Mouse (Mus musculus) layer of hippocampus, postnatal 10 days (tissue): ENCODE results near the gene Sdc4. TPM values are rescaled to one million over a fixed set of nuclear protein-coding genes. Genes with fewer than 3 reads are reported as not detected.
A peak's percentile ranks its signal among the peaks of the same experiment; 100 is the strongest.

ENCODE experiments used
- DNase-seq, 2 experiments: peaks; one replicate each; pipeline ENCODE4 v3.0.0; 2021; ENCODE audit warnings: low spot score in 2 of 2
- total RNA-seq, 2 experiments: library from RNA; stranded (reverse); gene quantifications; 2 replicates each; pipeline ENCODE4 v1.2.3; 2021

Gene Sdc4
- total RNA-seq, 2 experiments from 2014 or later: 74.2 to 83.4 TPM

- peak in 1 of 2 experiments; percentile 32 for DNase-seq
Measured at GRCm38 (mm10) chr2:164404082-164404990, 39.4 kb downstream of the Sdc4 start.

- peak in 1 of 2 experiments; percentile 56 for DNase-seq
Measured at GRCm38 (mm10) chr2:164403396-164404081, 40.1 kb downstream of the Sdc4 start.

GRCm38 (mm10) chr2:164402906-164403305 lies 40.8 kb downstream of the Sdc4 start, which contains the start of gene Rbpjl:
TSS of gene Rbpjl (plus strand) at chr2:164403141.
- peak; percentile 75 to 76 for DNase-seq

- DNase-seq: no peak
Measured at GRCm38 (mm10) chr2:164396911-164397310, 46.8 kb downstream of the Sdc4 start.

GRCm38 (mm10) chr2:164396076-164396475 lies 47.6 kb downstream of the Sdc4 start:
- DNase-seq: no peak

- no peak for DNase-seq
Measured at GRCm38 (mm10) chr2:164393126-164393525, 50.6 kb downstream of the Sdc4 start.

GRCm38 (mm10) chr2:164389499-164389898 lies 54.2 kb downstream of the Sdc4 start:
- DNase-seq: peak; percentile 94

- peak; percentile 53 to 65 for DNase-seq
Measured at GRCm38 (mm10) chr2:164389020-164389419, 54.7 kb downstream of the Sdc4 start, which contains the start of gene Slpi. TSS of gene Slpi (minus strand) at chr2:164389095.

GRCm38 (mm10) chr2:164386953-164387352 lies 56.7 kb downstream of the Sdc4 start:
- DNase-seq: peak; percentile 71

- DNase-seq: peak; percentile 57 to 71
Measured at GRCm38 (mm10) chr2:164385927-164386763, 57.5 kb downstream of the Sdc4 start.

GRCm38 (mm10) chr2:164383656-164384399 lies 59.9 kb downstream of the Sdc4 start:
- DNase-seq: no peak

GRCm38 (mm10) chr2:164382971-164383370 lies 60.7 kb downstream of the Sdc4 start:
- DNase-seq: no peak

- DNase-seq: no peak
Measured at GRCm38 (mm10) chr2:164381726-164382125, 62.0 kb downstream of the Sdc4 start.

GRCm38 (mm10) chr2:164377478-164378426 lies 65.9 kb downstream of the Sdc4 start:
- no peak for DNase-seq

Other genes with a start within 250 kb of the Sdc4 start
- not detected for gene Wfdc15a, start 243.8 kb downstream of the Sdc4 start, total RNA-seq
- gene Wfdc15b, start 222.2 kb downstream of the Sdc4 start, total RNA-seq: not detected
- not detected for gene Svs2, start 205.4 kb downstream of the Sdc4 start, total RNA-seq
- gene Svs3b, start 187.2 kb downstream of the Sdc4 start, total RNA-seq: not detected
- gene Svs4, start 165.4 kb downstream of the Sdc4 start, total RNA-seq: not detected
- not detected for gene Svs3a, start 154.6 kb downstream of the Sdc4 start, total RNA-seq
- gene Svs6, start 127.1 kb downstream of the Sdc4 start, total RNA-seq: not detected
- not detected for gene Svs5, start 111.1 kb downstream of the Sdc4 start, total RNA-seq
- gene Slpi, start 54.8 kb downstream of the Sdc4 start, total RNA-seq: 1 to 10 TPM; 1.0 to 1.4 TPM
- under 1 TPM; 0.38 to 0.48 TPM for gene Rbpjl, start 40.7 kb downstream of the Sdc4 start, total RNA-seq
- gene Matn4, start 38.7 kb downstream of the Sdc4 start, total RNA-seq: 10 to 100 TPM; 20.4 to 25.9 TPM
- gene Sys1, start 13.1 kb upstream of the Sdc4 start, total RNA-seq: 10 to 100 TPM; 43.9 to 45.8 TPM
- gene Gm20458, start 17.1 kb upstream of the Sdc4 start, total RNA-seq: 10 to 100 TPM in 1 of 2 experiments, 1 to 10 TPM in 1; 4.1 to 17.9 TPM
- gene Trp53tg5, start 29.8 kb upstream of the Sdc4 start, total RNA-seq: not detected
- 10 to 100 TPM; 58.9 to 61.0 TPM for gene Dbndd2, start 42.2 kb upstream of the Sdc4 start, total RNA-seq
- gene Pigt, start 53.6 kb upstream of the Sdc4 start, total RNA-seq: 100 to 1,000 TPM; 106 to 109 TPM
- under 1 TPM in 1 of 2 experiments, not detected in 1; 0.73 TPM for gene Wfdc2, start 118.5 kb upstream of the Sdc4 start, total RNA-seq
- not detected for gene Spint3, start 129.6 kb upstream of the Sdc4 start, total RNA-seq
- 1 to 10 TPM in 1 of 2 experiments, under 1 TPM in 1; 0.78 to 2.2 TPM for gene Wfdc6a, start 141.6 kb upstream of the Sdc4 start, total RNA-seq
- gene Eppin, start 149.7 kb upstream of the Sdc4 start, total RNA-seq: not detected
- not detected for gene Wfdc6b, start 169.6 kb upstream of the Sdc4 start, total RNA-seq
- not detected for gene Wfdc8, start 169.7 kb upstream of the Sdc4 start, total RNA-seq
- not detected for gene Wfdc16, start 194.9 kb upstream of the Sdc4 start, total RNA-seq
- gene Wfdc10, start 212.2 kb upstream of the Sdc4 start, total RNA-seq: not detected
- gene Wfdc9, start 212.7 kb upstream of the Sdc4 start, total RNA-seq: not detected
- gene Wfdc11, start 230.2 kb upstream of the Sdc4 start, total RNA-seq: not detected
- gene Wfdc13, start 241.2 kb upstream of the Sdc4 start, total RNA-seq: not detected